Mouse (Mus musculus): Measurements from ENCODE around the gene Afp.
A peak's percentile ranks its signal among the peaks of the same experiment; 100 is the strongest.

The Afp gene

GRCm38 (mm10) chr5:90490518-90490917 is at the start of gene Afp:
Gene Afp (plus strand): TSS chr5:90490737.
- no peak for DNase-seq

GRCm38 (mm10) chr5:90447577-90447976 is 43.0 kb upstream of the Afp start:
- no peak for DNase-seq

DNA sequence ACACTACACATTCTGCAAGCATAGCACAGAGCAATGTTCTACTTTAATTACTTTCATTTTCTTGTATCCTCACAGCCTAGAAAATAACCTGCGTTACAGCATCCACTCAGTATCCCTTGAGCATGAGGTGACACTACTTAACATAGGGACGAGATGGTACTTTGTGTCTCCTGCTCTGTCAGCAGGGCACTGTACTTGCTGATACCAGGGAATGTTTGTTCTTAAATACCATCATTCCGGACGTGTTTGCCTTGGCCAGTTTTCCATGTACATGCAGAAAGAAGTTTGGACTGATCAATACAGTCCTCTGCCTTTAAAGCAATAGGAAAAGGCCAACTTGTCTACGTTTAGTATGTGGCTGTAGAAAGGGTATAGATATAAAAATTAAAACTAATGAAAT is 40.6 kb upstream of the Afp start:
- no peak for DNase-seq

DNA sequence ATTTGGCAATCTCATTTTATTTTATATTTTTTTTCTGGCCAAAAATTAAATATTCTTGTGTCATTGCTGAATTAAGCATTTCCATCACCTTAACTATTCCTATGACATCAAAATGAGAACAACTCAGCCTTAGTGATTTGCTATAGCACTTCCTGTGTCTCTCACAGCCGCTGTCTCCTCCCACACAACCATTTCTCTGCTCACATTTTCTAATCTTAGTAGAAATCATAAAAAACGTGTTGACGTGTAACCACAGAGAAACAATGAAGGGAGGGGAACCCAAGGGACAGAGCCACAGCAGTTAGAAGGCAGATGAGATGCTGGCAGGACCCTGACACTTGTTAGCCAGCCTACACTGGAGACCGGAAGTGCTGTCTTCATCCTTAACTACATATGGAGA is 37.8 kb upstream of the Afp start:
- DNase-seq: peak in 1 of 2 experiments; percentile 2

DNA sequence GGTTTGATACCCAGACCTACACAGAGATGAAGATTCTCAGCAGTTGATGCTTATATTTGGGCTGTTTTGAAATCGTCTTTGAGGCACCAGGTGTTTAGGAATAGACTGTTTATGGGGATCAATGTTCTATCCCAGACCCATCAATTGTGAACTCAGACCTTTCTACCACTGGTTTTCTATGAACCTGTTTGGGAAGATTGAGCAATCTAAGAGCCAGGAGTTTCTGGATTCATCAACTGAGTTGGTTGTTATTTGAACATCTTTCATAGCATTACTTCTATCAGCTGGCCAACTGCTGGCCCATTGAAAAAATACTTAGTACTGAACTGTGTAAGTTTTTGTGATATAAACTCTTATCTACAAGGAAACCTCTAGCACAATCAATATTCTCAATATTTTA is 33.3 kb upstream of the Afp start:
- no peak for DNase-seq

DNA sequence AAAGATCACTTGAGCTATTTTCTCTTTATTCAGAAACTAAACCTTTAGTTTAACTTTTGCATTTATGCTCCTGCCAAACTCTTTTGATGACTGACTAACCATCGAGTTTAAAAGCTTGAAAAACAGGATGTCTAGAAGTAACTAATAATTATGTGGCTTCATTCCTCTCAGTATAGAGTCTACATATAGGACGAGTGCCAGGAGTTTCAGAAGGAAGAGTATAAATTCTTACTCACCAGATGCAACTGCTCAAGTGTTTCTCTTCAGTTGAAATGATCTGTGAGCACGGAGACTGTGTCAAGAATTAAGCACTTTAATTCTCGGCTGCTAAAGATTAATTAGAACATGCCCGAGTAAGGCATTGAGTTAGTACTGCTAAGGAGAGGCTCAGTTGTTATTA is 31.8 kb upstream of the Afp start:
- no peak for DNase-seq

DNA sequence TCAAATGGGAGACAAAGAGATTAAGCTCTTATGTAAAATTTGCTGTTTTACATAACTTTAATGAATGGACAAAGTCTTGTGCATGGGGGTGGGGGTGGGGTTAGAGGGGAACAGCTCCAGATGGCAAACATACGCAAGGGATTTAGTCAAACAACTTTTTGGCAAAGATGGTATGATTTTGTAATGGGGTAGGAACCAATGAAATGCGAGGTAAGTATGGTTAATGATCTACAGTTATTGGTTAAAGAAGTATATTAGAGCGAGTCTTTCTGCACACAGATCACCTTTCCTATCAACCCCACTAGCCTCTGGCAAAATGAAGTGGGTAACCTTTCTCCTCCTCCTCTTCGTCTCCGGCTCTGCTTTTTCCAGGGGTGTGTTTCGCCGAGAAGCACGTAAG is 29.9 kb upstream of the Afp start, which contains the start of gene Alb:
Alb (plus strand) TSS at position 279 of the 400 bp plus-strand sequence.
- no peak for DNase-seq

GRCm38 (mm10) chr5:90466806-90467205 is 23.7 kb upstream of the Afp start:
- DNase-seq: no peak

DNA sequence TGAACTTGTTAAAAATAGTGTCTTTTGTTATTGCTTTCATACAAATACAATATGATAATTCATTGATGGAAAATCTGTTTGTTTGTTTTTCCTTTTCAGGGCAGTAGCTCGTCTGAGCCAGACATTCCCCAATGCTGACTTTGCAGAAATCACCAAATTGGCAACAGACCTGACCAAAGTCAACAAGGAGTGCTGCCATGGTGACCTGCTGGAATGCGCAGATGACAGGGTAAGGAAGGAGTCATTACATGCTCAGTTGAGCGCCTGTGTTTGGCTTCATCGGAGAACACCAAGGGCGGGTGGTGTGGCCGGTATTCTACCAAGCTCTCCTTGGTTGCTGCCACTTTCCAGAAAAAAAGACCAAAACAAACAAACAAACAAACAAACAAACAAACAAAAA is 23.3 kb upstream of the Afp start:
- DNase-seq: no peak

DNA sequence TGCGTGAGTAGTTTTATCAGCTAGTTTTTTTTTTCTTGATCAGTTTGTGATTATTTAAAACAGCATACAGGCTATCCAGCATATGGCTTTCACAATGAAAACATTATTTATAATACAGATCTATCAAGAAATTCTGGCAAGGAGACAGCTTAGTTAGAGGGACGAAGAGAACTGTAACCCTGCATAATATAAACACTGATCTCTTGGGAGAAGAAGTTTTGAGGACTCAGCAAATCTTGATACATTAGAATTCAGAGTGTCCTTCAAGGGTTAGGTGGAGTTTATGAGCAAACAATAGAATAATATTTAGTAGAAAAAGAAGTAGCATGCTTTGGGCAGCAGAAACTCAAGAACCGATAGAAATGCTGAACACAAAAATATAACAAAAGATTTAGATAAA is 19.7 kb upstream of the Afp start:
- DNase-seq: no peak

DNA sequence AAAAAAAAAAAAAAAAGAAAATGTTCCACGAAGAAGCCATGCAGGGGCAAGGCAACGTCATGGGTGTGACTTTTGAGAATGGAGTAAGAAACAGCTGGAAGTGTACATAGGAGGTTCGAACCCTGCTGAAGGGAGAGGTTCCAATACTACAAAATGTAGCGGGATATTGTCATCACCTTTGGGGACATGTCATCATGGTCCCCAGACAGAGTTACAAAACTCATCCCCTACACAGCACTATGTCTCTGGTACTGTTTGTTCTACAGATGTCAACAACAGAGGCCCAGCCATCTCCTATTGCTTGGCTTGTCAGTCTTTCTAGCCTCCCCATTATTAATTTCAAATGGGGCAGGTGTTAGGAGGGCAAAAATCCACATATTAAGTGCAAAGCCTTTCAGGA is 16.6 kb upstream of the Afp start:
- no peak for DNase-seq

DNA sequence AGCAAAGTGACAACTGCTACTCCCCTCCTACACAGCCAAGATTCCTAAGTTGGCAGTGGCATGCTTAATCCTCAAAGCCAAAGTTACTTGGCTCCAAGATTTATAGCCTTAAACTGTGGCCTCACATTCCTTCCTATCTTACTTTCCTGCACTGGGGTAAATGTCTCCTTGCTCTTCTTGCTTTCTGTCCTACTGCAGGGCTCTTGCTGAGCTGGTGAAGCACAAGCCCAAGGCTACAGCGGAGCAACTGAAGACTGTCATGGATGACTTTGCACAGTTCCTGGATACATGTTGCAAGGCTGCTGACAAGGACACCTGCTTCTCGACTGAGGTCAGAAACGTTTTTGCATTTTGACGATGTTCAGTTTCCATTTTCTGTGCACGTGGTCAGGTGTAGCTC is 16.2 kb upstream of the Afp start:
- no peak for DNase-seq

DNA sequence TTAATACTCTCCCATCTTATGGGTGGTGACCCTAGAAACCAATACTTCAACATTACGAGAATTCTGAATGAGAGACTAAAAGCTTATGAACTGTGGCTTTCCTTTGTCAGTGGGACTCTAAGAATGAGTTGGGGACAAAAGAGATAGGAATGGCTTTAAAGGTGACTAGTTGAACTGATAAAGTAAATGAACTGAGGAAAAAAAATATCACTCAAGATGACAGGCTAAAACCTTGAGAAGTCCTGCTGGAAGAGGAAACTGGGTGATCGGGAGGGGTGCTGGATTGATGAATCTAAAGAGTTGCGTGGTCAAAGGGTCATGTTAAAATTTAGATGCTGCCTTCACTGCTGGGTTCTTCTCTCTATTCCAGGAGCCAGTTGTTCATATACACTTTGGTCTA is 13.8 kb upstream of the Afp start:
- no peak for DNase-seq

GRCm38 (mm10) chr5:90477308-90478140 is 13.0 kb upstream of the Afp start:
- no peak for DNase-seq

DNA sequence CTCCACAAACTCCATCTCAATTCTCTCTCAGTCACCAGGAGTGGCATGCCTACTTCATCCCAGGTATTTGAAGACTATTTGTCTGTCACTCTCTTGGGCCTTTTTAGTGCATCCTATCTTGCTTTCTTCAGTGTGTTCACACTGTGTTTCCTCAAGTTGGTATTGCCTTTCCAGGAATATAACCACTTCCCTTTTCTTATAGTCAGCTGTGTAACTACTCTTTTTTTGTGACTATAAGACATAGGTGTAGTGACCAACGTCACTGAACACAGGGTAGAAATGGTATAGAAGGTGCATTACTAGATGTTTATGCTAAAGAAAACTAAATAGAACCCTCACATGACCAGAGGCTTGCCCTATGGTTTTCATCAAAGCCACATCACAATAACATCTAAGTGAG is 11.7 kb upstream of the Afp start:
- DNase-seq: no peak

- DNase-seq: no peak
Observed at GRCm38 (mm10) chr5:90485597-90485996, 4.9 kb upstream of the Afp start.

DNA sequence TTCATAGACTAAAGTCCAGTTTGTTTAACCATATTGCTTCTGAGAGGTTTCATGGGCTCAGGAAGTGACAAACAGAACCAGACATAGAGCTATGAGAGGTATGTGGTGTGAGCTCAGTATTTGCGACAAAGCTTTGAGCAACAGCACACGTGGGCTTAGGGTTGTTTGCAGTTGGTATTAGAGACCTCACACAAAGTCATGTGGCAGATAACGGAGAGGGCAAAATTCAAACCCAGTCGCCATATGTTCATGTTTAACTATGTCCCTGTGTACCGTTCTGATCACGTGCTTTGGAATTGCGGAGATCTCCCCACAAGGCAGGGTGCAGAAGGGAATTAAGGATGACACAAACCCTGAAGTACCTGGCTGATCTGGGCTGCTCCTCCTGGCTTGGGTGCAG is 2.2 kb upstream of the Afp start:
- no peak for DNase-seq

- peak; percentile 41 to 65 for DNase-seq
Observed at GRCm38 (mm10) chr5:90492440-90492839, 1.9 kb downstream of the Afp start.

DNA sequence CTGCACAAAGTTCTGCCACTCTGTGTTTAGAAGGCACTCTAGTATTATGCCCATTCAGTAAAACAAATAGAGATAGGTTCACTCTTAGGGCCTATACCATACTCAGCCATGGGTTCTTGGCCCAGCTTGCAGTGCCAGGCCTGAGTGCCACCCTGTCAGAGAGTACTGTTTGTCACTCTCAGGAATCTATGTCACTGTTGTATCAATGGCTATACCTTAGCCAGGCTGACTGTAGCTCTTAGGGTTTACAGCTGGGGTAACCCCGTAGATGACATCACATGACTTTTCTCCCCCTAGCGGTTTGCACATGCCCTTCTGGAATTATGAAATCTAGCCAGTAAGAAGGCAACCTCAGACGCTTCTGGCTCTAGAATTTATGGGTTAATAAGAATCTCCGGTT is 3.8 kb downstream of the Afp start:
- DNase-seq: no peak

- DNase-seq: no peak
Observed at GRCm38 (mm10) chr5:90499509-90499908, 9.0 kb downstream of the Afp start.

DNA sequence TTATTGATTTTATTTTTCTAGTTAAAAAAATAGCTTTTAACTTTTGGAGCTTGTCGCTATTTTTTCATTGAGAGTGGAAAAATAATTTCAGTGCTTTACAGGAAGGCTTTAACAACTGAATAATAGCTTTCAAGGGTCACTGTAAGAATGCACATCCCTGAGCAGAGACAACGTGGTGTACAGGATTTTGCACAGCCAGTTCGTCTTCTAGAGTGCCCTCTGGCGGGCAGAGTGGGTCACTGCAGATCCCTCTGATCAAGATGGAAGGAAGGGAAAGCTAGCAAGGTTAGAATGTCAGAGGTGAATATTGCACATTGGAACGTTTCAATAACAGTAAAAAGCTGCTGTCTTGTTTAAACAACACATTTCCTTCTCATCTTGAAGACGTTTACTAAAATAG is 10.2 kb downstream of the Afp start:
- peak; percentile 35 to 36 for DNase-seq

DNA sequence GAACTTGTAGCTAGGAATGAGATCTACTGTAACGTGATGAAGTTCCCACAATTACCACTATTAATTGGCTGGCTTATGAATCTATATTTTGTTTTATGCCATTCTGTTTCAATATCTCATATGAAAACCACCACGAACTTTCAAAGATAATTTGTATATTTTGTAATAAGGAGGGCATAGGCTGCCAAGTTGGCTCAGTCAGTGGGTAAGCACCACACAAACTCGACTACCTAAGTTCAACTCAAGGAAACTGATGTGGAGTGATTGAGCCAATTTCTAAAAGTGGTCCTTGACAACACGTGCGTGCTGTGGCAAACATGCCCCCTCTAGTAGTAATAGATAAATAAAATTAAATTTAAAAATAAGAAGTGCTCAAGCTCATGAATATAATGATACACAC is 11.2 kb downstream of the Afp start:
- DNase-seq: no peak

DNA sequence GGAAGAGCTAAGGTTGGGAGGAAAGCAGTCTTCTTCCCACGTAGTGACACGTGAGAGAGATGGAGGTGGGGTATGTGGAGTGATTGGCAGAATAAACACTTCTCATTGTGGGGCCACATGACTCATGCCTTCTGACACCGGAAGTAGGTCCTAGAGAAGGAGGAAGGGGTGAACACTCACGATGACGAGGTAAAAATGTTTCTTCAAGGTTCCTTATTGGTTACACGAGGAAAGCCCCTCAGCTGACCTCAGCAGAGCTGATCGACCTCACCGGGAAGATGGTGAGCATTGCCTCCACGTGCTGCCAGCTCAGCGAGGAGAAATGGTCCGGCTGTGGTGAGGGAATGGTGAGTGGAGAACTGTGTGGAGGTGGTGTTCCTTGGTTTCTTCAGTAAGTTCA is 14.2 kb downstream of the Afp start:
- no peak for DNase-seq

DNA sequence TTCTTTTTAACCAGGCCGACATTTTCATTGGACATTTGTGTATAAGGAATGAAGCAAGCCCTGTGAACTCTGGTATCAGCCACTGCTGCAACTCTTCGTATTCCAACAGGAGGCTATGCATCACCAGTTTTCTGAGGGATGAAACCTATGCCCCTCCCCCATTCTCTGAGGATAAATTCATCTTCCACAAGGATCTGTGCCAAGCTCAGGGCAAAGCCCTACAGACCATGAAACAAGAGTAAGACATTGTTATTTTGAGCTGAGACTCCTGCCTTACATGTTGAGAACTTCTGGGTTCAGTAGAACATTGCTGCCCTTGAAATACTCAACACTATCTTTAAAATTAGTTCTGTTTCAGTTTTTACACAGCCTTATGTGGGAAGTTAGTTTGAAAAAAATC is 16.0 kb downstream of the Afp start:
- no peak for DNase-seq

DNA sequence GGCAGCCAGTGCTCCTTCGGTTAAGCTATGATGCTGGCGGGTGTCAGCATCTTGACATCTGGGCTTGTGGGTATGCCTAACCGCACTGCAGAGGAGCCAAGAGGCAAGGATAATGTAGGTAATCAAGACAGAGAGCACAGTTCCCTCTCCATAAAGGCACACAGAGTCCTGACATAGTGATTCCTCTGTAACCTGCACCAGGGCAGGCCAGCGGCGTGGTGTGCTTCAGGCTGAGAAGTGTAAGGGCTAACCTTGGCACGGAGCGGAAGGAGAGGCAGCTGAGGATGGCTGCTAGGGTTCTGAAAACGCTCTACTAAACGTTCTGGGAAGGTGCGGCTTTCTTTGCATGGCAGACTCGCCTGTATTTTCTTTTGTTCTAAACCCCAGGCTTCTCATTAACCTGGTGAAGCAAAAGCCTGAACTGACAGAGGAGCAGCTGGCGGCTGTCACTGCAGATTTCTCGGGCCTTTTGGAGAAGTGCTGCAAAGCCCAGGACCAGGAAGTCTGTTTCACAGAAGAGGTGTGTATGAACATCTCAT is 16.9 kb downstream of the Afp start:
- no peak for DNase-seq

All from thymus, adult 18-20 months (tissue).